Comparison of ENCODE assay signal across 8 mouse cellular contexts in the genomic region with DNA sequence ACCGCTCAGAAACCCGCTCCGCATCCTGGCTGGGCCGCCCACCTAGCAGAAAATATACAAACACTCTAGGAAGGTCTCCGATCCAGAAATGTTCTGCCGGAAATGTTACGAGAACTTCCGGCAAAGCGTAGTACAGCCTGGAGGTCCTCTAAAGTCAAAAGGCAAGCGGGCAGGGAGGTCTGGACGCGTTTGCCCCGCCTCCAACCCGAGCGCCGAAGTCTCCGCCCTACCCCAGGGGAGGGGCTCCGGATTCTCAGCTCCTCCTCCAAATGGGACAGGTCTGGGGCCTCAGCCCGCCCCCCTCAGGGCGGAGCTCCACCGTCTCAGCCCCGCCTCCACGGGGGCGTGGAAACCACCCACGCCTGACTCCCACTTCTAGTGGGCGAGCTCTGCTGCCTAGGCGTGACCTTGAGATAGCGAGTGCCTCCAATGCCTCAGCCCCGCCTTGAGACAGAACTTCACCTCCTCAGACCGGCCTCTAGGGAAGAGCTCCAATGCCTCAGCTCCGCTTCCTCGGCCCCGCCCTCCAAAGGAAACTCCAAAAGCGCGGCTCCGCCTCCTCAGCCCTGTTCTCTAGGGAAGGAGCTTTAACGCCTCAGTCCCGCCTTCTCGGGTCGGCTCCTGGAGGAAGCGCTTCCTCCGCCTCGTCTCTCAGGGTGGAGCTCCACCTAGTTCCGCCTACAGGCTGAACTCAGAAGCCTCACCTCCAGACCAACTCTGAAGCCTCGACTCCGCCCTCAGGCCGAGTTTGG. TPM values are rescaled to one million over a fixed set of nuclear protein-coding genes. Genes with fewer than 3 reads are reported as not detected.
DNase-seq lines count a peak whose midpoint lies in the region; ATAC-seq lines count a peak whose summit lies in the region.

TSS of gene Mtrf1l (minus strand) at position 171 of the 752 bp plus-strand sequence.

- H3K9ac ChIP-seq in kidney, embryonic 15.5 days: peak within 1 kb of the TSS; percentile 95

- WGBS in heart, embryonic 10.5 days: under 1% methylated on average over 47 of the region's 47 CpGs
- WGBS in kidney, embryonic 15.5 days: under 1% methylated on average over 47 of the region's 47 CpGs

- H3K27ac ChIP-seq in heart, embryonic 10.5 days: peak within 1 kb of the TSS; percentile 93
- H3K27ac ChIP-seq in kidney, embryonic 15.5 days: peak within 1 kb of the TSS; percentile 94

- peaks cover 9% of the 10 kb centered on the region for H3K4me1 ChIP-seq in heart, embryonic 10.5 days
- peaks cover 20% of the 10 kb centered on the region for H3K4me1 ChIP-seq in kidney, embryonic 15.5 days

- peak; percentile 93 for ATAC-seq in erythroblast, adult 5-6 weeks (replicated peaks; ENCODE audit: low FRiP score, poor library complexity, severe bottlenecking)
- ATAC-seq in kidney, embryonic 15.5 days (replicated peaks; ENCODE audit: low FRiP score): peak; percentile 97
- peak; percentile 94 for ATAC-seq in monocyte, adult 5-6 weeks (replicated peaks; ENCODE audit: insufficient number of reproducible peaks, low FRiP score, low TSS enrichment, poor library complexity, severe bottlenecking)

- peaks cover 22% of the 10 kb centered on the region for H3K36me3 ChIP-seq in heart, embryonic 10.5 days
- peaks cover 19% of the 10 kb centered on the region for H3K36me3 ChIP-seq in kidney, embryonic 15.5 days

- H3K4me2 ChIP-seq in kidney, embryonic 15.5 days: peak within 1 kb of the TSS; percentile 83

- peak; percentile 100 for DNase-seq in B cell, adult 2 months
- DNase-seq in brain, adult 2 months (ENCODE audit: low read depth, low spot score): peak; percentile 98
- peak; percentile 99 for DNase-seq in heart, embryonic 10.5 days (ENCODE audit: low spot score)
- peak; percentile 99 for DNase-seq in liver
- peak; percentile 98 to 99 for DNase-seq in spleen, postnatal 4 days (ENCODE audit: low spot score in 2 of 2)

- no peaks in the 10 kb centered on the region for H3K27me3 ChIP-seq in heart, embryonic 10.5 days (ENCODE audit: insufficient read depth, poor library complexity, severe bottlenecking)
- H3K27me3 ChIP-seq in kidney, embryonic 15.5 days: no peaks in the 10 kb centered on the region

- no peaks in the 10 kb centered on the region for H3K9me3 ChIP-seq in heart, embryonic 10.5 days
- no peaks in the 10 kb centered on the region for H3K9me3 ChIP-seq in kidney, embryonic 15.5 days (replicated peaks)

- peak within 1 kb of the TSS; percentile 82 for H3K4me3 ChIP-seq in heart, embryonic 10.5 days
- H3K4me3 ChIP-seq in kidney, embryonic 15.5 days (replicated peaks): peak within 1 kb of the TSS; percentile 95

RNA-seq across cellular contexts. Expression of gene Mtrf1l, which starts in this region (rescaled TPM):
- 1.7 and 20.2 TPM in 2 replicates for total RNA-seq in erythroblast, adult 5-6 weeks (2015; ENCODE audit: low replicate concordance)
- 8.6 and 19.3 TPM in 2 replicates for total RNA-seq in erythroblast, adult 5-6 weeks (2017; ENCODE audit: low replicate concordance)
- 9.5 and 13.5 TPM in 2 replicates for polyA plus RNA-seq in heart, embryonic 10.5 days (2016; fragmentation: Nextera tagmentation; extraction: Ambion mirVana)
- 14.5 and 15.3 TPM in 2 replicates for polyA plus RNA-seq in kidney, embryonic 15.5 days (2015; fragmentation: Nextera tagmentation; extraction: Ambion mirVana)
- total RNA-seq in monocyte, adult 5-6 weeks (2017): 8.6 to 33.0 TPM (median 15.9 TPM) in 3 replicates

Comparison
In these comparisons a context has a peak if more than half of its experiments do, and no peak if none do; other contexts are left out.
1. Peak in every context shown above with its lines: DNase-seq, ATAC-seq, H3K4me3 ChIP-seq and H3K27ac ChIP-seq.